Mouse (Mus musculus): ENCODE results near the gene Guca2b.
A peak's percentile ranks its signal among the peaks of the same experiment; 100 is the strongest.

DNA sequence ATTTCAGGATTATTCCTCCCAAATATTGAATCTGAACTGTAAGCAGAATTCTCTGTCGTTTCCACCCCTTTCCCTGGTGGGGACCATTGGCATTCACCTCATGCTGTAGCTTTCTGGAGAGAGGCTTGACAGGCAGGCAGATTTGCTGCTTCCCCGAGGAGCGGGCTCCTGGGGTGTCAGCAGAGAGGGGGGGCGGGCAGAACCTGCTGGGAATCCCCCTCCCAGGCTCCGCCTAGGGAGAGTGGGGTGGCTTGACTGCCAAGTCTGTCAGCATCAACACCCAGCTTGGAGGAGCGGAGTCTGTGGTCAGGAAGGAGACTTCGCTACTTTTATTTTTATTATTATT is 11.4 kb upstream of the Guca2b start:
- TF ChIP-seq CTCF (conservative IDR thresholded peaks at IDR 0.05 in 1 of 2, IDR thresholded peaks at IDR 0.05 in 1 of 2; ENCODE audit: low read depth in 2 of 2, low read length in 2 of 2) (no peak), IRF4 (IDR thresholded peaks at IDR 0.05; ENCODE audit: low read depth, low read length) (peak; percentile 1; the same call in 1 of the 2 replicates), POLR2A (IDR thresholded peaks at IDR 0.05; ENCODE audit: low read depth, low read length) (no peak), ZNF384 (IDR thresholded peaks at IDR 0.05; ENCODE audit: low read depth, low read length) (no peak), MXI1 (IDR thresholded peaks at IDR 0.05; ENCODE audit: low read depth, low read length) (0 out of 2 replicates have a peak, but pooled peaks have one; percentile 3), E2F4 (IDR thresholded peaks at IDR 0.05; ENCODE audit: insufficient replicate concordance, low read depth, low read length) (no peak), MYC (IDR thresholded peaks at IDR 0.05; ENCODE audit: low read depth, low read length) (no peak)

Measured in CH12.LX (cell line).